Mouse (Mus musculus): ENCODE data around the gene Olfr1056. TPM values are rescaled to one million over a fixed set of nuclear protein-coding genes. Genes with fewer than 3 reads are reported as not detected.
"Not testable (repeated sequence)": the region's sequence is repeated elsewhere in the genome, so short reads cannot be mapped to it uniquely, and the experiment has no call there.

Olfr1056 gene
- polyA plus RNA-seq (2021) = not detected

- ATAC-seq = no peak
- no peaks in the 10 kb centered on the region for H3K27me3 ChIP-seq
- no peak for DNase-seq (ENCODE audit: low read depth, low spot score)
- ChIA-PET CTCF (no interaction called here), POLR2A (no interaction called here)
- in situ Hi-C loops (cut with MboI; ENCODE audit: low pct_unique_long_range_greater_than_20kb) = no loop called here
- no peak for TF ChIP-seq CTCF (IDR thresholded peaks at IDR 0.05)
Measured at GRCm38 (mm10) chr2:86362369-86362768, at the start of gene Olfr1056. TSS of gene Olfr1056 (minus strand) at chr2:86362469.

- TF ChIP-seq CTCF (IDR thresholded peaks at IDR 0.05) = no peak
- H3K27me3 ChIP-seq = no peaks in the 10 kb centered on the region
- DNase-seq (ENCODE audit: low read depth, low spot score) (no peak), ATAC-seq (no peak)
- ChIA-PET CTCF (no interaction called here), POLR2A (no interaction called here)
- in situ Hi-C loops (cut with MboI; ENCODE audit: low pct_unique_long_range_greater_than_20kb) = no loop called here
Measured at GRCm38 (mm10) chr2:86395114-86395513, 32.8 kb upstream of the Olfr1056 start.

- in situ Hi-C loops (cut with MboI; ENCODE audit: low pct_unique_long_range_greater_than_20kb); DNase-seq (ENCODE audit: low read depth, low spot score); H3K27me3 ChIP-seq; CTCF ChIA-PET; ATAC-seq; POLR2A ChIA-PET: not testable (repeated sequence)
Measured at GRCm38 (mm10) chr2:86388461-86388860, 26.2 kb upstream of the Olfr1056 start, which contains the start of gene Olfr1058. TSS of gene Olfr1058 (minus strand) at chr2:86388561.

- DNase-seq (ENCODE audit: low read depth, low spot score) = no peak
- H3K27me3 ChIP-seq = no peaks in the 10 kb centered on the region
- TF ChIP-seq CTCF (IDR thresholded peaks at IDR 0.05) = no peak
- in situ Hi-C loops (cut with MboI; ENCODE audit: low pct_unique_long_range_greater_than_20kb) = loop anchor here (5.0 kb wide), 1 partner anchor 54 kb away; no protein-coding TSS in a partner anchor
- ChIA-PET POLR2A (no interaction called here), CTCF (no interaction called here)
- no peak for ATAC-seq
Measured at GRCm38 (mm10) chr2:86378293-86378692, 16.0 kb upstream of the Olfr1056 start, which contains the start of gene Olfr1057. TSS of gene Olfr1057 (minus strand) at chr2:86378393.

- H3K27me3 ChIP-seq; in situ Hi-C loops (cut with MboI; ENCODE audit: low pct_unique_long_range_greater_than_20kb); DNase-seq (ENCODE audit: low read depth, low spot score); POLR2A ChIA-PET; CTCF ChIA-PET; ATAC-seq: not testable (repeated sequence)
Measured at GRCm38 (mm10) chr2:86366342-86366741, 4.1 kb upstream of the Olfr1056 start.

- POLR2A ChIA-PET; H3K27me3 ChIP-seq; ATAC-seq; DNase-seq (ENCODE audit: low read depth, low spot score); CTCF ChIA-PET; in situ Hi-C loops (cut with MboI; ENCODE audit: low pct_unique_long_range_greater_than_20kb): not testable (repeated sequence)
Measured at GRCm38 (mm10) chr2:86351751-86352150, 10.5 kb downstream of the Olfr1056 start.

- no peak for DNase-seq (ENCODE audit: low read depth, low spot score)
- no peak for TF ChIP-seq CTCF (IDR thresholded peaks at IDR 0.05)
- CTCF ChIA-PET = no interaction called here
- H3K27me3 ChIP-seq = no peaks in the 10 kb centered on the region
- POLR2A ChIA-PET = no interaction called here
- ATAC-seq = no peak
- in situ Hi-C loops (cut with MboI; ENCODE audit: low pct_unique_long_range_greater_than_20kb) = no loop called here
Measured at GRCm38 (mm10) chr2:86350184-86350583, 12.1 kb downstream of the Olfr1056 start, which contains the start of gene Olfr1055. TSS of gene Olfr1055 (minus strand) at chr2:86350284.

- no peak for ATAC-seq
- CTCF ChIA-PET = no interaction called here
- no peak for TF ChIP-seq CTCF (IDR thresholded peaks at IDR 0.05)
- POLR2A ChIA-PET = no interaction called here
- no peak for DNase-seq (ENCODE audit: low read depth, low spot score)
- in situ Hi-C loops (cut with MboI; ENCODE audit: low pct_unique_long_range_greater_than_20kb) = no loop called here
- no peaks in the 10 kb centered on the region for H3K27me3 ChIP-seq
Measured at GRCm38 (mm10) chr2:86335333-86335732, 26.9 kb downstream of the Olfr1056 start, which contains the start of gene Olfr1054. TSS of gene Olfr1054 (minus strand) at chr2:86335433.

GRCm38 (mm10) chr2:86315184-86315583 is 47.1 kb downstream of the Olfr1056 start, which contains the start of gene Olfr1053:
TSS of gene Olfr1053 (minus strand) at chr2:86315284.
- in situ Hi-C loops (cut with MboI; ENCODE audit: low pct_unique_long_range_greater_than_20kb) = no loop called here
- ChIA-PET CTCF (no interaction called here), POLR2A (no interaction called here)
- DNase-seq (ENCODE audit: low read depth, low spot score) (no peak), ATAC-seq (no peak)
- no peaks in the 10 kb centered on the region for H3K27me3 ChIP-seq
- TF ChIP-seq CTCF (IDR thresholded peaks at IDR 0.05) = no peak

Other genes with a start within 250 kb of the Olfr1056 start
- not detected for gene Olfr1039, start 226.5 kb downstream of the Olfr1056 start, polyA plus RNA-seq (2021)
- gene Olfr1040, start 215.7 kb downstream of the Olfr1056 start, polyA plus RNA-seq (2021) = not detected
- not detected for gene Olfr1042, start 200.6 kb downstream of the Olfr1056 start, polyA plus RNA-seq (2021)
- not detected for gene Olfr1043, start 194.9 kb downstream of the Olfr1056 start, polyA plus RNA-seq (2021)
- gene Olfr1044, start 184.6 kb downstream of the Olfr1056 start, polyA plus RNA-seq (2021) = not detected
- gene Olfr52, start 176.8 kb downstream of the Olfr1056 start, polyA plus RNA-seq (2021) = not detected
- not detected for gene Olfr1045, start 159.5 kb downstream of the Olfr1056 start, polyA plus RNA-seq (2021)
- not detected for gene Olfr1046, start 143.2 kb downstream of the Olfr1056 start, polyA plus RNA-seq (2021)
- gene Olfr1047, start 131.1 kb downstream of the Olfr1056 start, polyA plus RNA-seq (2021) = not detected
- gene Olfr1048, start 122.2 kb downstream of the Olfr1056 start, polyA plus RNA-seq (2021) = not detected
- gene Olfr1049, start 104.1 kb downstream of the Olfr1056 start, polyA plus RNA-seq (2021) = not detected
- gene Olfr1051, start 83.4 kb downstream of the Olfr1056 start, polyA plus RNA-seq (2021) = not detected
- not detected for gene Olfr1052, start 70.0 kb downstream of the Olfr1056 start, polyA plus RNA-seq (2021)
- not detected for gene Olfr1053, start 47.2 kb downstream of the Olfr1056 start, polyA plus RNA-seq (2021)
- gene Olfr1054, start 27.0 kb downstream of the Olfr1056 start, polyA plus RNA-seq (2021) = not detected
- not detected for gene Olfr1055, start 12.2 kb downstream of the Olfr1056 start, polyA plus RNA-seq (2021)
- not detected for gene Olfr1057, start 15.9 kb upstream of the Olfr1056 start, polyA plus RNA-seq (2021)
- not detected for gene Olfr1058, start 26.1 kb upstream of the Olfr1056 start, polyA plus RNA-seq (2021)
- not detected for gene Olfr1061, start 51.6 kb upstream of the Olfr1056 start, polyA plus RNA-seq (2021)
- not detected for gene Olfr1062, start 64.3 kb upstream of the Olfr1056 start, polyA plus RNA-seq (2021)
- not detected for gene Olfr1065, start 88.1 kb upstream of the Olfr1056 start, polyA plus RNA-seq (2021)
- gene Olfr1066, start 93.8 kb upstream of the Olfr1056 start, polyA plus RNA-seq (2021) = not detected
- not detected for gene Olfr228, start 124.9 kb upstream of the Olfr1056 start, polyA plus RNA-seq (2021)
- gene Olfr1076, start 146.0 kb upstream of the Olfr1056 start, polyA plus RNA-seq (2021) = not detected
- gene Olfr1079, start 180.0 kb upstream of the Olfr1056 start, polyA plus RNA-seq (2021) = not detected
- gene Olfr1080, start 195.8 kb upstream of the Olfr1056 start, polyA plus RNA-seq (2021) = not detected
- not detected for gene Olfr1082, start 236.5 kb upstream of the Olfr1056 start, polyA plus RNA-seq (2021)